Mouse (Mus musculus): ENCODE measurements at regions not wholly inside any gene's neighbourhood (a gene's known extent, or its start where the extent isn't known, plus 50 kb on each side); places are given as distances from the start of the nearest gene placed in this dataset.
"Not testable (repeated sequence)": the region's sequence is repeated elsewhere in the genome, so short reads cannot be mapped to it uniquely, and the experiment has no call there.

DNA sequence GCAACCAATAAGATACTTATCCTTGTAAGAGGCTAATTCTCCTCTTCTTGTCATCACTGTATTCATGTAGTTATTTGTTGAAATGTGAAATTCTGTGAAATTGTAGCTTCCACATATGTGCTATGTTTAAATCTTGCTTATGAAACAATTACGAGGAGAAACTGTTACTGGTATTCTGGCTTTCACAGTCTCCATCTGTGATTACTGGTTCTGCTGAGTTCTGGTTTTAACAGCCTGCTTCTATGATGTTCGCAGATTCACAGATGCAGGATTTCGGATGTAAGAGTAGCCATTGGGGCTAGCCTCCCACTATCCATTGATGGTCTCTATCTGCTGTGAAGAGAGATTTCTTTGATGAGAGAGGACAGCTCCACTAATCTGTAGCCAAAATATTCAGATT, 1067.2 kb upstream of the Aga start:
- no peak for DNase-seq (ENCODE audit: low spot score in 2 of 2)

DNA sequence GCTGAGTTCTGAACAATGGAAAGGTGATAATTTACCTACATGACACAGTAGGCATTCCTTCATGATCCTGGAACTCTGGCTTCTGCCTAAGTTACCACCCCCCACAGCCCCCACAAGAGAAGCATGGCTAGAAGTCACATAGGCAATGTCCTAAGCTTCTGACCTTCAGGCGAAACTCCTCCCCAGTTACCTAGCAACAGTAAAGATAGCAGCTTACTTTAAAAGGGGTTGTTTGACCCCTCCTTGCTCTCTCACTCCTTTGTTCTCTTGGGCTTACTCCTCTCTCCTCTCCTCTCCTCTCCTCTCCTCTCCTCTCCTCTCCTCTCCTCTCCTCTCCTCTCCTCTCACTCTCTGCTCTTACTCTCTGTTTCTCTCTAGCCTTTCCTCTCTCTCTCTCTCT, 1059.8 kb upstream of the Aga start:
- not testable (repeated sequence) for DNase-seq (ENCODE audit: low spot score in 2 of 2)

DNA sequence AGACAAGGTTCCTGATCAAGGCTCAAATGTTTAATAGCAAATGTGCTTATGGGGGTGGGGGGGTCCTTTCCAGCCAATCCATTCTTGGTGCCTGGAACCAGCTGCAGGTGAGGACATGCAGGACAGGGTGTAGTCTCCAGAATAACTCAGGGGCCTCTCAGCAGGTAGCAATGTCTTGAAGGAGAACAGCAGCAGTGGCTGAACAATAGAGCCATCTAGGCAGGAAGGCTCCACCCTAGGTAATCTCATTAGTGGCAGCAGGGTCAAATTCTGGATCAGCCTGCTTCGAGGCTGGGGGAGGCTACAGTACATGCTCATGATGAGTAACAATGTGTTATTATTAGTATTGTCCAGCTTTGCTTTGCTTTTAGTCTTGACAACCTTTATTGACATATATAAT, 1055.9 kb upstream of the Aga start:
- DNase-seq (ENCODE audit: low spot score in 2 of 2): no peak

DNA sequence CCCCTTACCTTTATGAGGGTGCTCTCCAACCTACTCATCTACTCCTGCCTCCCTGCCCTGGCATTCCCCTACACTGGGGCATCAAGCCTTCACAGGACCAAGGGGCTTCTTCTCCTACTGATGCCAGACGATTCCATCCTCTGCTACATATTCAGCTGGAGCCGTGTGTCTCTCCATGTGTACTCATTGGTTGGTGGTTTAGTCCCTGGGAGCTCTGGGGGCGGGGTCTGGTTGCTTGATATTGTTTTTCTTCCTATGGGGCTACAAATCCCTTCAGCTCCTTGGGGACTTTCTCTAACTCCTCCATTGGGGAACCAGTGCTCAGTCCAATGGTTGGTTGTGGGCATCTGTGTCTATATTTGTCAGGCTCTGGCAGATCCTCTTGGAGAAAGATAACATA, 1055.3 kb upstream of the Aga start:
- DNase-seq (ENCODE audit: low spot score in 2 of 2): no peak

DNA sequence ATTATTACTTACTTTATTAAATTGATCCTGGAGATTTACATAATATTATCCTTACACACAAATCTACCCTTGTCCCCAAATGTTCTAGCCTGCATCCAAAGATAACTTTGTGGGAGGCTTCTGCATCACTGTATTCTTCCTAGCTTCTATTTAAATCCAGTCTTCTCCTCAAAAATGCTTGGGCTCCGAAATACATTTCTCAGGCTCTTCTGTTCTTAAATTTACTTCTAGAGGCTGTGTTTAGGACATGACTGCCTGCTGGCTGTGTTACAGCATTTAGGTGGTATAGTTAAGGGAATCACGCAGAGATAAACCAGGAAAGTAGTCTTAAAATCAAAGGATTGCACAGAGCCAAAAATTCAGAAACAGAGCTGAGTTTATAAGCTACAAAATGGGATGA, 1009.1 kb upstream of the Aga start:
- DNase-seq (ENCODE audit: low spot score in 2 of 2): peak; percentile 1 to 32

DNA sequence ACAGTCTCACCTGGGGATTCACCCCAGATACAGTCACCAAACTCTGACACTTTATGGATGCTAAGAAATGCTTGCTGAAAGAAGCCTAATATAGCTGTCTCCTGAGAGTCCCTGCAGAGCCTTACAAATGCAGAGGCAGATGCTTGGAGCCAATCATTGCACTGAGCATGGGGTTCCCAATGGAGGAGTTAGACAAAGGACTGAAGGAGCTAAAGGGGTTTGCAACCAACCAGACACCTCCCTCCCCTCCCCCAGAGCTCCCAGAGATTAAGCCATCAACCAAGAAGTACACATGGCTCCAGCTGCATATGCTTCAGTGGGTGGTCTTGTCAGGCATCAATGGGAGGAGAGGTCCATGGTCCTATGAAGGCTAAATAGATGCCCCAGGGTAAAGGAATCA, 999.7 kb upstream of the Aga start:
- no peak for DNase-seq (ENCODE audit: low spot score in 2 of 2)

DNA sequence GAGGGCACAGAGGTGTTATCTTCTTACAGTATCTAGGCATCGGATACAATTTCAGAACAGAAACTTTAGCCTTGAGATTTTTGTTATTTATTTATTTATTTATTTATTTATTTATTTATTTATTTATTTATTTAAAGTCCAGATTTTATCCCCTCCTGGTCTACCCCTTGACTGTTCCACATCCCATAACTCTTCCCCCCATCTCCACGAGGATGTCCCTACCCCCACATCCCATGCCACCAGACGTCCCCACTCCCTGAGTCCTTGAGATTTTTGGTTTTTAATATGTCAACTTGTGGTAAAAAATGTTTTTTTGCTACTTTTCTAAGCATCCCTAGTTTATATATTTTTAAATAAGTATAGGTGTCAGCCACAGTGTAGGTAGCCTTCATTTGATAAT, 968.2 kb upstream of the Aga start:
- no peak for DNase-seq (ENCODE audit: low spot score in 2 of 2)

DNA sequence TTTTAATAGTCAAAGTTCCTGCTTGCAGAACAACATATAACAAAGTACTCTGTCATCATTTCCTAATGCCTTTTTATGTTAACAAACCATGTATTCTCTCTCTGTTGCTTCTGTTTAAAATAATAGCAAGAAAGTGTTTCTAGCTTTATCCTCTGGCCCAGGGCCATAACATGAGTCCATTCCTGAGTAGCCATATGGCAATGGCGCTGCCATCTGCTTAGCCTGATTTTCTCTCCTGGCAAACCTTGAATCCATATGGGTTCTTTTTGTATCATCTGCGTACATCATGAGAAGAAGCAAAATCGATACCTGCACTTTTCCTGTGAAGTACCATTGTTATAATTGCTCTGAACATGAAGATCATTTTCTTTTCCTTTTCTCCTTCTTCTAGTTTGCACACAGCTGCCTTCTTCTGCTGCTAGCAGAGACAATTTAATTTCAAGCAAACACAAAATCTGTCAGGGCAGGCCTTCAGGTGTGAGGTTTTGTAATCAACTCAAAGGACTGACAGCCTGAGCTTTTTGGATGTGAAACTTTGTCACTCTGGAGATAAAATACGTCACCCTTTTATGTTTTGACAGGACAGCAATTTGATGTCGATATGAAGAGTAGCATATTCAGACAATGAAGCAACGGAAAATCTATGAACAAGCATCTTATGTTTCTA, 940.2 kb upstream of the Aga start:
- DNase-seq (ENCODE audit: low spot score in 2 of 2): peak; percentile 25
